Mouse (Mus musculus): ENCODE data around the gene Snapc3. TPM values are rescaled to one million over a fixed set of nuclear protein-coding genes. Genes with fewer than 3 reads are reported as not detected.

Gene Snapc3
- total RNA-seq (2015) (22.7 and 29.1 TPM in 2 replicates), total RNA-seq (2017) (35.3 and 37.8 TPM in 2 replicates)

DNA sequence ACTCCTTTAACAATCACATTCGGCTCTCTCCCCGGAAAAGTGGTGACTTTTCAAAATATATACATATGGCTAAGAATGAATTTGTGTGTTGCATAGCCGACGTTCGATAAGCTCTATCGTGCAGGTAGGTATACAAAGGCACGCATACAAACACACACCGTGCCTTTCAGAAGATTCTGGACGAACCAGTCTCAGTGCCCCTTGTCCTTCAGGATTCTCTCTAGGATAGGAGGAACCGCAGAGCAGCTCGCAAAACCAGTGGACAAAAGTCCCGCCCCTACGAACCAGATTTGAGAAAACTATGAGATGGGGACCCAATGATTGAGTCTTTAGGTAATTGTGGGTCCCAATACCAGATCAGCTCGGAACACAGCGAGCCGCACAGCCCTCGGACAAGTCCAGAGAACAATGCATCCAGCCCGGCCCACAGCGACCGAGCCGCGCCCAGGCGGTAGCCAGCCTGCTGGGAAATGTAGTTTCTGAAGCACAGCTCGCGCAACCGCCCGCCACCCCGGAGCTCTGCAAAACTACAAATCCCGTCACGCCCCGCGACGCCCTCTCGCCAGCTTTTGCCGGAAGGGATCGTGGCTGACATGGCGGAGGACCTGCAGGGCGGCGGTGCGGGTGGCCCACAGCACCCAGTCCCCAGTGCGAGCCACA lies at the start of gene Snapc3:
TSS of gene Snapc3 (plus strand) at position 565 of the 660 bp plus-strand sequence.
- peak; percentile 99 for ATAC-seq (ENCODE audit: poor library complexity, severe bottlenecking)

DNA sequence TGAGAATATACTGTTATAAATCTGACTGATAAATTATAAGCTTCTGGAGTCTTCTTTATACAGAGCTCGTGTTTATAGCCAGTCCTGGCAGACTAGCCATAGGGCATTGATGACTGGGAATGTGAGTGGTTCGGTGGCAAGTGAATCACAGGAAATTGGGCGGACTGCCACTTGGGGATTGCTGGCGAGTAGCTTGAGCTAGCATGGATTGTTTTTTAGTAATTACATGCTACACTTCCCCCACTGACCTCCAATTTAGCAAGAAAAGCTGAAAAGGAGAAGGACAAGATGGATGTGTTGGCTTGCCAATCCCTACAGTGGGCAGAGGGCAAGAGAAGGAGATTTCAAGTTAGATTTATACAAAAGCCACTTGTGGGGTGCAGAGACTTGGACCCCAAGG lies 44.1 kb upstream of the Snapc3 start:
- no peak for ATAC-seq (ENCODE audit: poor library complexity, severe bottlenecking)

DNA sequence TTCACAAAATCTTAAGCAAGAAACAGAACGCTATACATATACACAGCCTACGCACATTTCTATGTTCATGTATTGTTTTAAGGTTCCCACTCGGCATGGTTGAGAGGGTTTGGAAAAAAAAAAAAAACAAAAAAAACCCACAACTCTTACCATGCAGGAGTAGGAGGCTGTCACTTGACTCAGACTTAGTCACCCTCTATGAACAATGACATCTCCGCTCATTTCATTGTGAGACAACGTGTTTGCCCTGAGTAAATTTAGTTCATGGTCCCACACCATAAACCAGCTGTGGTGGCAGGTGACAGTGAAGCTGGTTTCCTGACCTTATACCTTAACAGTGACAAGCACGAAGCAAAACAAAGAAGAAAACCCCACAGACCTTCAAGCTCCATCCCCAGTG lies 41.9 kb upstream of the Snapc3 start:
- no peak for ATAC-seq (ENCODE audit: poor library complexity, severe bottlenecking)

DNA sequence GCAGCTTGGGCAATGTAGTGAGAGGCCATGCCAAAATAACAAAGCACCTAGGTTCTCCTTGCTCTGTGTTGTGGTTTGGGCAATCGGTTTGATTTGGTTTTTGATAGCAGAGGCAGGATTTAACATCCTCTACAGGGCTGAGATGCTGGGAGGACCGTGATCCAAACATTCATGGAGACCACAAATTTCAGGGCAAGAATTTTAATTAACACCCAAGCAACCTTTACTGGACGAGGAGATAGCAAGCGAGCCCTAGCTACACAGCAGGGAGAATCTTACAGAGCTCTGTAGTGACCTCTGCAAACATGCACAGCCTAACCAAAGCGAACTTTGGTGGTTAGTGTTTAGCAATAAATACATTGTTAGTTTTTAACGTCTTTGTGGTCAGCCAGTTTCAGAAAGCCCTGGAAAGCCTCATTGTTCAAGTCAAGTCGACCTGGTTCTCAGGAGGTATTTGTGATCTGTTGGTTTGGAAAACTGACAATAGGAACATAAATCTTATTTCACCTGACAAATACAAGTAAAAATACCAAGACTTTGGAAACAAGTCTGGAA lies 41.0 kb upstream of the Snapc3 start:
- ATAC-seq (ENCODE audit: poor library complexity, severe bottlenecking) = no peak

DNA sequence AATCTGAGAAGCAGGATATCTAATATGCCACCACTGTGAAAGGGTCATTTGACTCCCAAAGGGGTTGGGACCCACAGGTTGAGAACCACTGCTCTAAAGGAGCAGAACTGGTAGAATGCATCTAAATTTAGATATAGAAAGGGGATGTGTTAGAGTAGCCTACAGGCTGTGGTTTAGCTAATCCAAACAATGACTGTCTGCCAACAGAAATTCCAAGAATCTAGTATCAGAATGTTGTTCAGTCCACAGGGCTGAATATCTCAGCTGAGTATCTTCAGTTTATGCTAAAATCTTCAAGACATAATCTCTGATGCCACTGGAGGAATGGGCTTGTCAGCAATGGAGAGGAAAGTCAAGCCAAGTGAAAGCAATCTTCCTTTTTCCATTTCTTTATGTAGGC lies 38.5 kb upstream of the Snapc3 start:
- no peak for ATAC-seq (ENCODE audit: poor library complexity, severe bottlenecking)

DNA sequence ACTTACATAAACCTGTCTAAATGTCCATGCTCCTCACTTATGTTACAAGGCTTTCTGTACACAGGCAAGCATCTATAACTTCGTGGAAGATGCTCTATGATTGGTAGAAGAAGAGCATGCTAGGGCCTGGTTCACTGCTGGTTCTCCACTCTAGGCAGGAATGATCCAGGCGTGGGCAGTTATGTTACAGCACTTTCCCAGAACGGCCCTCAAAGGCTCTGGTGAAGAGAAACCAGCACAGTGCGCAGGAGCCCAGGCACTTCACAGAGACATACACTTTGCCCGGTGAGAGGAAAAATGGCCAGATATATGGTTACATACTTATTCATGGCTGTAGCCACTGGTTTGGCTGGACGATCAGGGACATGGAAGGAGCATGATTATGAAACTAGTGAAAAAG lies 37.8 kb upstream of the Snapc3 start:
- no peak for ATAC-seq (ENCODE audit: poor library complexity, severe bottlenecking)

DNA sequence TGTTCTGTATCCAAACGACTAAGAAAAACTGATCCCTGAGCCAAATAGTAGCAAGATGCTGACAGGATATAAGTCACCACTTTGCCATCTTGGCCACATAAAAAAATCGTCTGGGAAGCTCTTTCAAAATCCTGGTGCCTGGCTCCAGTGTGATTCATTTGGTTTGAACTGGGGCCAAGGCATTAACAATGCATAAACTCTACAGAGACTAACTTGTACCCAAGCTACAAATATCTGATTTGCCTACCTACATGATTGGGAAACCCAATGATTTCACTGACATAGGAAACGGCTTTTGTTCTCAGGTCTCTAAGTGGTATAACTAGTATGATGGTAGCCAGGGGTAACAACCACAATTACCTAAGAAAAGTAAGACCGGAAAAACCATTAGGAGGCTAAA lies 37.3 kb upstream of the Snapc3 start:
- no peak for ATAC-seq (ENCODE audit: poor library complexity, severe bottlenecking)

DNA sequence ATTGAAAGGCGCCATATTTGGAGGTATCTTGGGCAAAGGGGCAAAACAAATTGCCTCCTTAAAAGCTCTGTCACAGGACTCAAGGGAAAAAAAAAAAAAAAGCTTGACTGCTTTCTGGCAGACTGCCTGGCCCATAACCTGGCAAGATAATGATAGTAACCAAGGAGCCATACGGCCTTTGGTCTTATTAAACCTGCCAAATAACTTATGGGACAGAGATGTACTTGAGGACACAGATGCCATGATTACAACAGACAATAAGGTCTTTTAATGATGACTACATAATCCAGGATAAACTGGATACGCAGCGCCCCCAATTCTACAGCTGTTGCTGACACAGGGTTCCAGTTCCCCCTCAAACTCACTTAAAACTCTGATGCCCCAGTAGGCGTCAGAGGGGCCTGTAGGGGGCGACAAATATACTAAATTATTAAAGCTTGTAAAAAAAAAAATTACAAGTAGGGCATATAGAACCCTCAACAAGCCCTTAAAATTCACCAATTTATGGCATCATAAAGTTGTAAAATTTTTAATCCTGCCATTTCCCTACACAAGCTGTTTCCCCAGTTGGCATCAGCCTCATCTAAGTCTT lies 33.5 kb upstream of the Snapc3 start:
- peak; percentile 56; the same call in 1 of the 2 replicates for ATAC-seq (ENCODE audit: poor library complexity, severe bottlenecking)

DNA sequence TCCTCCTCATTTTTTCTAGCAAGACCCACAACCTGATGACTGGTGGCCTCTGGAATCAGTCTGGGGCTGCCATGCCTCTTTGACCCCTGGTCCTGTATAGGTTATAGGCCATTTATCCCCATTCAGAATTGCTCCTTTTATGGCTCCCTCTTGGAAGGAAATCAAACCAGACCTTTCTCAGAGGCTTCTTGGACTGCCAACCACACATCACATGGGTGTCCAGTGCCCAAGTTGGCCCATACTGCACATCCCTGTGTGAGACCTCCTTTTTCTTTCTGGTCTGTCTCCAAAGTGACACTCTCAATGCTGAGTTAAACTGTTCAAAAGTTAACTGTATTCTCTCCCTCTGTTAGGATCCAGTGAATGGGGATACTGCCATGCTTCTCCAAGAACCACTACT lies 32.4 kb upstream of the Snapc3 start:
- ATAC-seq (ENCODE audit: poor library complexity, severe bottlenecking) = no peak

DNA sequence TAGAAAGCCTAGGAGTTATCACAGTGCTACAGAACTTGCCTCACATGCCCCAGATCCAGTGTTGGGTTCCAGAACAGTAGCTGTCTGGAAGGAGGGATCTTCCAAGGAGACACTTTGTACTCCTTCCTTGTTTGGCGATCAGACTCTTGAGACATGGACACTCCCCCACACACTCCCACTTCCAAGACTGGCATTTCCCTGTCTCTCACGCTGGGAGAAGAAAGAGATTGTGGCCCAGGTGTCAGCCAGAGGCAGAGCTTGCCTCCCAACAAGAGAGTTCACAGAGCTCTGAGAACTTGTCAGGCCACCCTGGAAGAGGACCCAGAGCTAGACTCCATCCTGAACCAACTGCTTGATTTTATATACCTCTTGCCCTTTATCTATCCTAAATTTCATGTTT lies 27.0 kb upstream of the Snapc3 start:
- ATAC-seq (ENCODE audit: poor library complexity, severe bottlenecking) = no peak

DNA sequence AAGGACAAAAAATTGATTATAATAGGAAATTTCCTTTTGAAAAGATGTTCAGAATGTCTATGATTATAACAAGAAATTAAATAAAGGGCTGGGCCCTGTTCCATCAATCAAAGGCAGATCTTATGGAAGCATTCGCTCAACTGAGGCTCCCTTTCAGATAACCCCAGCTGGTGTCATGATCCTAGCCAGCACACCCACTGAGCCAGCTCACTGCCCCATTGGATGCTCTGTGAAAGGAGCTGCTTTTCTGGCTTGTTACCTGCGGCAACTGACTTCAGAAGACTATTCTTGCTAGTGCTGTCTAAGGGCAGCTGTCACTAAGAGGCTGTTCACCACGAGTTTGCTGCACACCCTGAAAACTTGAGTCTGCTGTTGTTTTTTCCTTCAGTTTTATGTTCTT lies 25.6 kb upstream of the Snapc3 start:
- ATAC-seq (ENCODE audit: poor library complexity, severe bottlenecking) = no peak

DNA sequence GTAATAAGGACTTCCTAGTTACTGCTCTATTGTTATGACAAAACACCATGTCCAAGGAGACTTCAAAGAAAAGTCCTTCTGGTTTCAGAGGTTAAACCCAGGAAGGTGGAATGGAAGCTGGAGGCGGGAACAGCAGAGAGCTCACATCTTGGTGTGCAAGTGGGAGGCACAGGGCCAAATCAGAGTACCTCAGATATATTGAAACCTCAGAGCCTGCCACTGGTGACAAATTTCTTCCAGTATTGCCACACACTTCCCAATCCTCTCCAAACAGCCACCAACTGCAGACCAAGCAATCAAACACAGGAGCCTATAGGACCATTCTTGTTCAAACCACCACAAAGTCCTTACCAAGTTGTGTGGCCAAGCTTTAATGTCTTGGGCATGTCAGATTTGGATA lies 23.8 kb upstream of the Snapc3 start:
- no peak for ATAC-seq (ENCODE audit: poor library complexity, severe bottlenecking)

DNA sequence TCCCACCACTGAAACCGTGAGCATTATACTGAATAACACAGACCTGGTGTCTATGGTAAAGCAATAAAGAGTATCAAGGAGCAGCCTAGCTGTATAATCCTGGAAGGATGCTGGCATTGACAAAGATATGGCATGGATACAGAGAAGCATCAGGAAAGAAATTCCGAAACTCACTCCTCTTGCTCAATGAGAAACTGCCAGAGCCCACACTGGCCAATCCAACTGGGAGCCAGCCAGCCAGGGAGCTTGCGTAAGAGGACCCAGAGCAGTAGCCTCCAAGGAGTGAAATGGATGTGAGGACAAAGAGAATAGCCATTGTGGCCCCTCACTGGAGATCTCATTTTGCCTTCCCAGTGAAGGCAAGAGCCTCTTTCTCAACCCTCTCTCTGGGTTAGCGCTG lies 21.2 kb upstream of the Snapc3 start:
- no peak for ATAC-seq (ENCODE audit: poor library complexity, severe bottlenecking)

DNA sequence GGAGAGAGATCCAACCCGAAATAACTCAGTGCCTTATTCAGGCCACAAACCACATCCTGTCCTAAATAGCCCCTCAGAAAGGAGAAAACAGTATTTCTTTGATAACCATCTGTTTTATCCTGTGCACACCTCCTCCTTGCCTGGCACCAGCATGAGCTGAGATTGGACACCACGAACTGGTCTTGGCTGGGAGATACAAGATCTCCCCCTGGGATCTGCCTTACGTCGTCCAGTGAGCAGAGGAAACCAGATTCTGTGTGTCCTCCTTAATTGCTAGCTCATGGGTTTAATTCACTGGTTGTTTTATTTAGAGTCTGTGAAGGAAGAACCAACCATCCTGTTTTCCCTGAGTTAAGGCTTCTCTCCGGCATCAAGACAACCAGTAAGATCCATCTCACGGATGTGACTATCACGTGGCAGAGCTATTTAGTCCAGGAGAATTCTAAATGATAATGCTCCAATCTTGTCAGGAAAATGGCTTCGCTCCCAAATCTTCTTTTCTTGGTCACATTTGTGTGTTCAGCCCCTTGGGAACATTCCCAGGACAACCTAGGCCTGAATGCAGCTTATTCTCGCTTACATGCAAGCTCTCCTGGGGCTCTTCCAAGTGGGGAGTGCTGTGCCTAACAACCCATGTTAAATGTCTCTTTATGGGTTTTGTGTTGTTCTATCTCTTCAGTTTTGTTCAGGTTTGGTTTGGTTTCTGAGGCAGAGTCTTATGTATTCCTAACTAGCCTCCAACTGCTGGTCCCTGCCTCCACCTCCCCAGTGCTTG lies 20.3 kb upstream of the Snapc3 start:
- ATAC-seq (ENCODE audit: poor library complexity, severe bottlenecking) = no peak

DNA sequence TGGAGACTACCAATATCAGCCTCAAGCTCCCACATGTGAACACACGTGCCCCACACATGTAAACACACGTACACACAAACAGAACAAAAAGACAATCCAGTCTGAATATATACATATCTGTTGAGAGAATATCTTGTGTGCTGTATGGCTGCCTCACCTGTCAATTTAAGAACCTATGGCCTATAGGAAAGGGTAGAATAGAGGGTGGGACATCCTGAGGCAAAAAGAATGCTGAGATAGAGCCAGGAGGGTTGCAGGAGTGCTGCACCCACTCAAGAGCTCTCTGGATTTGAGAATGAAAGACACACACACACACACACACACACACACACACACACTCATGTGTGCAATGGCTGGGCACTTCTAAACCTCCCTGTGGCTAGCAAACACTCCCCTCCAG lies 19.0 kb upstream of the Snapc3 start:
- ATAC-seq (ENCODE audit: poor library complexity, severe bottlenecking) = no peak

DNA sequence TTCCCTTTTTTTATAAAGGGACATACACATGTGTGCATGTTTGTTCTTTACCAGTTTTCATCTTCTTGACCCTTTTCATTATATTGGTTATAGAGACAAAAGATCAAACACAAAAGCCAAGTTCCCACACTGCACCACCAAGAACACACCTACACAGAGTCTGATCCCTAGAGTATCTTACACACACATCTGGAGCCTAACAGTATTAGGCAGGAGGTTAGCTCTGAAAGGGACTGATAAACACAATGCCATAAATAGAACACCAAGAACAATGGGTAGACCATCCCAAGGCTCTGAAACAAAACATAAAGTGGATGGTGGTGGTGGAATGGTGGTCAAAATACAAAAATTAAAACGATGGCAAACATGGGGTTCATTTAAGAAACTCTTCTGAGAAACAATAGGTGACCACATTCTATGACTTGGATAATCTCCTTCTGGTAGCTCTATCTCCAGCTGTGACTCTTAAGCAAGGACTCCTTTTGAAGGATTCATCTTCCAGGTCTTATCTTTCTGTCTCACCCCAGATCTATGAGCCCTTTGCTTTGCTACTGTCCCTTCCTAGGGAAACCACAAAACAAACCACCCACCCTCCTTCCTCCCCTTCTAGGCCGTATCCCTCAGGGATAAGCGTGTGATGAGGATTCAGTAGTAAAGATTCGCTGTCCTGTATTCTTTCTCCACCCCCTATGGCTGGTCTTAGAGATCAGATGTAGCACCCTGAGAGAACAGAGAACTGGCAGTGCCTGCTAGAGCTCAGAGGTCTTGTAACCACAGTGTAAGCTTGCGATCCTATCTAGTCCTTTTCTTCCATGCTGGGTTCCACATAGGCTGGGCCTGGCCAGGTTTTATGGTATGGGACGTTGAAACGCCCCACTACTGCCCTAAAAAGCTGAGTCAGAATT lies 16.6 kb upstream of the Snapc3 start:
- no peak for ATAC-seq (ENCODE audit: poor library complexity, severe bottlenecking)

DNA sequence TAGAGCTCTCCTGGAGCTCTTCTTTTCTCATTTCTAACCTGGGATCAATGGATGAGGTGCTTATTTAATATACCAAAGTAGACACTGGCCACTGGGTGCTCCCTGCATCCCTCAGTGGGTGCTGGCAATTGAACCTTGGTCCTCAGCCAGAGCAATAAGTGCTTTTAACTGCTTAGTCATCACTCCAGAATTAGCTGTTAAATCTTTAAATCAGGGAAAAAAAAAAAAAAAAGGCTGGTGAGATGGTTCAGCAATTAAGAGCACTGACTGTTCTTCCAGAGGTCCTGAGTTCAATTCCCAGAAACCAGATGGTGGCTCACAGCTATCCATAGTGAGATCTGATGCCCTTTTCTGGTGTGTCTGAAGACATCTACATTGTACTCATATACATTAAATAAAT lies 15.8 kb upstream of the Snapc3 start:
- ATAC-seq (ENCODE audit: poor library complexity, severe bottlenecking) = no peak

DNA sequence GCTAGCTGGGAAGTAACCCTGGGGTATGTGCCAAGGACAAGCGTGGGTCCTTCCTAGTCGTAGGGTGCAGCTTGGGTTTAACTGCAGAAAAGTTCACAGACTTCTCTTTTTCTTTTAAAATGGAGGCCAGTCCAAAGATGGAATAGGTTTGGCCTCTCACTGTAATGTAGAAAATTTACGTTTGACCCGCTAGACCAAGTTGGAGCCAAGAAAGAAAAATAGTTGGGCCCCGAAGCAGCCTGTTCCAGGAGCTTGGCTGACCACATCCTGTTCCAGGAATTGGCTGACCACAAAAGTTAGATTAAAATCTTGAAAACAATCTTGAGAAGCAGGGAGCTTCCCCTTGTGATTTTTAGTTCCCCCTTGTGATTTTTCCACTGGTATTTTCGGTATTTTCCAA lies 9.8 kb upstream of the Snapc3 start:
- peak; percentile 49; the same call in 1 of the 2 replicates for ATAC-seq (ENCODE audit: poor library complexity, severe bottlenecking)

DNA sequence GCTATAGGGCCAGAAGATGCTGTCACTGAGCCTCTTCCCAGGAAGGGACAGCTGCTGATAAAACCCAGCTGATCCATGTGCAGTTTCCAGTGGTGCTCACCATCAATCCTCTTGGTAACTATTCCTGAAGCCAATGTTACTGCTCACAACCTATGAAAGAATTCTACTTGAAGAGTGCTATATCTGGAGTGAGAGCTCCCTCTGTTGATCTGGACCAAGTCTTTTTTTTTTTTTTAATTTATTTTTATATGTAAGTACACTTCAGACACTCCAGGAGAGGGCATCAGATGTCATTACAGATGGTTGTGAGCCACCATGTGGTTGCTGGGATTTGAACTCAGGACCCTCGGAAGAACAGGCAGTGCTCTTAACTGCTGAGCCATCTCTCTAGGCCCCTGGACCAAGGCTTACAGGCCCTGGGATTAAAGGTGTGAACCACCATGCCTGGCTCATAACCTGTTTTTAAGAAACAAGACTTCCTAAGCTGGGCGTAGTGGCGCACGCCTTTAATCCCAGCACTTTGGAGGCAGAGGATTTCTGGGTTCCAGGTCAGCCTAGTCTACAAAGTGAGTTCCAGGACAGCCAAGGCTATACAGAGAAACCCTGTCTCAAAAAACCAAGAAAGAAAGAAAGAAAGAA lies 7.5 kb upstream of the Snapc3 start:
- ATAC-seq (ENCODE audit: poor library complexity, severe bottlenecking) = 0 out of 2 replicates have a peak, but pooled peaks have one; percentile 33

DNA sequence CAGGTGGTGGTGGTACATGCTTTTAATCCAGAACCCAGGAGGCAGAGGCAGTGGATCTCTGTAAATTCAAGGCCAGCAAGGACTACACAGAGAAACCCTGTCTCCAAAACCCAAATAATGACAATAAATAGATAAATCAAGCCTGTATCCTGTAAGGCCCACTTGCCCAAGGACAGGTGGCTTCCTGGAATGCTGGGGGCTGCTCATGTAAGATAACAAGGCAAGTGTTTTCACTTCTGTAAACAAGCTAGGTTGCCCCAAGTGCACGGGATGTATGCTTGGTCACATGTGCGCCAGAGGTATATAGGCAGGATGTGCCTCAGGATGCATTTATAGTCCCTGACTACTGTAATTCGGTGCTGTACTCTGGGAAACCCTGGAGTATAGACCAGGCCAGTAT lies 5.5 kb upstream of the Snapc3 start:
- ATAC-seq (ENCODE audit: poor library complexity, severe bottlenecking) = no peak

Measured in megakaryocyte, adult 5-6 weeks (primary cell).